Mouse (Mus musculus) activated CD4-positive, CD25-positive, alpha-beta regulatory T cell, adult 4 months (primary cell): ENCODE measurements around the gene Nynrin. TPM values are rescaled to one million over a fixed set of nuclear protein-coding genes. Genes with fewer than 3 reads are reported as not detected.
A peak's percentile ranks its signal among the peaks of the same experiment; 100 is the strongest.

Experiments used
- ATAC-seq: one replicate; pipeline ENCODE4 v1.8.0; 2017
- polyA plus RNA-seq, 2 experiments: library from polyadenylated mRNA; unstranded; fragments of 100-300 nt; shearing (Covaris generic); gene quantifications; one replicate each; pipeline ENCODE4 v1.2.1; 2017

The Nynrin gene
- polyA plus RNA-seq, 2 experiments from 2014 or later: 0.08 TPM; not detected in 1

DNA sequence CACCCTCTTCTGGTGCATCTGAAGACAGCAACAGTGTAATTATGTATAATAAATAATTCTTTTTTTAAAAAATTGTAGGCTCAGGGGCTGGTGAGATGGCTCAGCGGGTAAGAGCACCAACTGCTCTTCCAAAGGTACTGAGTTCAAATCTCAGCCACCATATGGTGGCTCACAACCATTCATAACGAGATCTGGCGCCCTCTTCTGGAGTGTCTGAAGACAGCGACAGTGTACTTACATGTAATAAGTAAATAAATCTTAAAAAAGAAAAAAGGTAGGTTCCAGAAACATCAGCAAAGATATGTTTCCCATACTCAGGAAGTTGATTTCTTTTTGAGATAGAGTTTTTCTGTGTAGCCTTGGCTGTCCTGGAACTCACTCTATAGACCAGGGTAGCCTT is 11.0 kb upstream of the Nynrin start:
- no peak for ATAC-seq

DNA sequence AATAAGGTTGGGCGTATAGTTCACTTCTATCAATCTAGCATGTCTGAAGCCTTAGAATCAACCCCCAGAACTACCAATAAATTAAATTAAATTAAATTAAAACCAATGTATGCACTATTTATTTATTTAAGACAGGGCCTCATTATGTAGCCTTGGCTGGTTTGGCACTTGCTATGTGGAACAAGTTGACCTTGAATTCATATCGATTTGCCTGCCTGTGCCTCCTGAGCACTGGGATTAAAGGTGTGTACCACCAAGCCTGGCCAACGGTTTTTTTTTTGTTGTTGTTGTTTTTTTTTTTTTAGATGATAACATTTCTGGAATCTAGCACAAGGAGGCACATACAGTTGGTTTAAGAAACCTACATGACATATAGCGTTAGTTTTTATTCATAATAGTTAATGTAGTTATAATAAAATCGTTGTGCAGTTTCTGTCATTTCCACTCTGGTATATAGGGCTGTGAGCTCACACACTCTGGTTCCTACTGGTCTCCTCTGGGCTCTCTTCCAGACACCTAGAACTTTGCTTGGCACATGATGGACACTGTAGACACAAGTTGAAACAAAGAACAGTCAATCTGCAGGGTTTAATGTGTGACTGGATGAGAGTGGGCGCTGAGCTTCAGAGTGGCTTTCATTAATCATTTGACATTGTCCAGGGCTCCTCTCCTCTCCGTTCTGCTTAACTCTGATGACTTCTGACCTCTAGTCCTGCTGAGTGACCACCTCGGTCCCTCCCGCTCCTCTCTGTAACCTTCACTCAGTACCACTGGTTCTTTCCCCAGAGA is 8.1 kb upstream of the Nynrin start:
- no peak for ATAC-seq

DNA sequence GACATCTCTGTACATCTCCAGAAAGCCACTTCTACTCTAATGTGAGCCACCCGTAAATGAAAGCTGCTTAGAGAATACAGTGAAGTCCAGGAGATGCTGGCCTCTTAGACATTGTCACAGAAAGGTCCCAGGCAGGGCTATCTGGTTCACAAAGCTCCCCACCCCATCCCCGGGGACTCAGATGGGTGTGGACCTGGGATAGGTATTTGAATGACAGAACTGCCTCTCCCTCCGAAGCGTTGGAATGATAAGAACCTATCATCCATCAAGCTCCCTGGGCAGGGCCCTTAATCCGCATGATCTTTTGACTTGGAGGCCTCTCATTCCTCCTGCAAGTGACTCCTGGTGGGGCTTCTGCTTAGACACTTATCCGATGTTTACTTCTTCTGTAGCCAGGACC is 2.9 kb upstream of the Nynrin start:
- ATAC-seq: no peak

DNA sequence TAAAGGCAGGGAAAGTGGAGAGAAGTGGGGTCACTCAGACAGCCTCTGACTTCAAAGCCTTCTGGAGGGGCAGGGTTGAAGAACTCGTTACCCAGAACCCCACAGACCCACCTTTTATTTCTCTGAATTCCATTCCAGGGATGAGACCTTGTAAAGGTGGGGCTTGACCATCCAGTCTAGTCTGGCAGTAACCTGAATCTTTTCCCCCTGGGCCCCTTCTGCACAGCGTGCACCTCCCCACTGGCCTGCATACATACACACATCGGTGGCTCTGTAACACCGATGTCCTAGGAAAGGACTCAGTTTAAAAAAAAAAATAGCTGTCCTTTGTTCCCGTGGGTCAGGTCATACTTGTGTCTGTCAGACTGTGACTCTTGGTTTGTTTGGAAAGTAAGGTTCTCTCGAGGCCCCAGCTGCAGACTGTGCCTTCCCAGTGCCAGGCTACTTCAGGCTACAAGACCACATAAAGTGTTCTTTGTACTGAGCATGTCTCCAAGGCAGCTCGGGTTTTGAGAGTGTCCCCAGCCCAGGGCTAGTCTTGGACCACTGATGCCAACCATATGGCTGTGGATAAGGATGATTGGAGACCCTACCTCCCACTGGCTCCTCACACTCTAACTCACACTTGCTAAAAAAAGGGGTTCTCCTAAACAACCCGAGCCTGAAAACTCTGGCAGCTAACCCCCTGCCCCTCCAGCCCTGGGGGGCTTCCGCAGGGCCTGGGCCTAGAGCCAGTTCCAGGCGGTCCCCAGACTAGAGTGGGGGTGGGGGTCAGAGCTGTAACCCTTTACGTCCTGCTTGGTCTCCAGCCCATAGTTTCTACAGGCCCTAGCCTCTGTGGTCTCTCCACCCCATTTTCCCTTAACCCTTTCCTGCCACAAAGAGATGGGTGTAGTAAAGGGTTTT is 911 bp upstream of the Nynrin start:
- ATAC-seq: no peak

DNA sequence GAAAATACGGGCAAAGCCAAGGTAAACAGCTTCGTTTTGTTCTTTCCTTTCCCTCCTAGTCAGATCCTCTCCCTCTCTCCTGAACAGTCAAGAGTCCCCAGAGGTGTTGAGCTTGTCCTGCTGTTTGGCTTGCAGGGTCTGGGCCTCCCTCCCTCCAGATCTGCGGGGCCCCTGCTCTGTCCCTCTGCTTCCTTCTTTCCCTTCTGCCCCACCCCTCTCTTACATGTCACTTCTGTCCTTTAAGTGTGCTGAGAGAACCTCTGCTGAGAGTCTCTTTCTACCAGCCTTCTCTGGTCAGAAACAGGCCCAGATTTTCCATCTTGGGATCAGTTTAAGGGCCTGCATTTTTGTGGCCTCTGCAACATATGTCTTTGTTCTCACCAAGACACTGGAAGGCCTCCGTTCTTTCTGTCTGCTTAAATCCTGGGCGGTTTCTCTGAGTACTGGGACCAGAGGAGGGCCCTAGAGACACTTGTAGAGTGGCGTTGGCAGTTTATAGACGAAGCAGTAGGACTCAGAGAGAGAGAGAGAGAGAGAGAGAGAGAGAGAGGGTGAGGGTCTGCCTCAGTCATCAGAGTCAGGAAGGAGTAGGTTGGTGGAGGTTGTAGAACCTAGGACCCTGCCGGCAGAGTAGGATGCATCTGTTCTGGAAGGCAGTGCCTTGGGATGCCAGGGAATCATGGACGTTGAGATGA is 743 bp downstream of the Nynrin start:
- ATAC-seq: no peak

DNA sequence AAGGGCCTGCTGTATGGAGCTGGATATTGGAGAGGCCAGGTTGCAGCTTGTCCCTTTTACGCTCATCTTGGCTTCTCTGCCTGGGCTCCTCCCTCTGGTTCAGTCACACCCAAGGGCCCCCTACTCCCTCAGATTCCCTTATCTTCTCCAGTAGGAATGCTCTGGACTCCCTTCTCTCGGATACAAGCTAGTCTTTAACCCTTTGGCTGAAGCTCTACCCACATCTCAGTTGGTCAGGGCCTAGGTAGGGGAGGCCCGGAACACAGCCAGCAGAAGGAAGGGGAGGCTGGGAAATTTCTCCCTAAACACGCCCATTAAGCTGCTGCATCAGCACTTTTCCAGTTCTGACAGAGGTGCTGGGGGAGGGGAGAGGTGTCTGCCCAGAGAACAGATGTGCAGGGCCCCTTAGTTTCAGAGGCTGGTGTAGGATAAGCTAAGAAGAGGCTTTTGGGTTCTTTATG is 1.3 kb downstream of the Nynrin start:
- ATAC-seq: no peak

DNA sequence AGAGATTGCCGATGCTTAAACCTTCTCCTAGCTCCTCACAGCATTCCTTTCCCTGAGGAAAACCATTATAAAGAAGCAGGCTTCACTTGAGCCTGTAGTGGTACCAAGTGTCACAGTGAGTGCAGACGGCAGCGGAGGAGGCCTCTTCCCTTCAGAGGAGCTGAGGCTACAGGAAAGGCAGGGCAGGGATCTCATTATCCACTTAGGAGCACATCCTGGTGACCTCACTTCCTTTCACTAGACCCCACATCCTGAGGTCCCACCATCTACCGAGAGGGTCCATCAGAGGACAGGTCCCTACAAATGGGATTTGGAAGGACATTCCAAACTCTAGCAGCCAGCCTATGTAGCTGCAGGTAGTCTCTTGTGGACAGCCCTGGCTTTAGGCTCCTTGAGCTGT is 3.8 kb downstream of the Nynrin start:
- no peak for ATAC-seq

DNA sequence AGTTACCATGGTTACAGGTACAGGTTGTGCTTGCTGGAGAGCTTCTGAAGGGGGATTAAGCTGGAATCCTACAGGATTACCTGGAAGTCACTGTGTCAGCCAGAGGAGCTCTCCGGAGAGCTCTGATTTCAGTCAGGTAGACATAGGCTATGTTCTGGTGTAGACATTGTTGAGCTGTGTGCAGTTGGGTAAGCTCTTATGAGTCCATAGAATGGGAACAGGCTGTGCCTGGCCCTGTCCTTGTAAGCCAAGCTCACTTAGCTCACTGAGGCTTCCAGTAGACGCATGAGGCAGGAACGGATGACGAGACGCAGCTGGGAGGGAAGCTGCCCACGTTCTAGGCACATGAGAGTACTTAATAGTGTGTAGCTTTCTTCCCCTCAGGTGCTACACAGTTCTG is 8.4 kb downstream of the Nynrin start:
- ATAC-seq: no peak

DNA sequence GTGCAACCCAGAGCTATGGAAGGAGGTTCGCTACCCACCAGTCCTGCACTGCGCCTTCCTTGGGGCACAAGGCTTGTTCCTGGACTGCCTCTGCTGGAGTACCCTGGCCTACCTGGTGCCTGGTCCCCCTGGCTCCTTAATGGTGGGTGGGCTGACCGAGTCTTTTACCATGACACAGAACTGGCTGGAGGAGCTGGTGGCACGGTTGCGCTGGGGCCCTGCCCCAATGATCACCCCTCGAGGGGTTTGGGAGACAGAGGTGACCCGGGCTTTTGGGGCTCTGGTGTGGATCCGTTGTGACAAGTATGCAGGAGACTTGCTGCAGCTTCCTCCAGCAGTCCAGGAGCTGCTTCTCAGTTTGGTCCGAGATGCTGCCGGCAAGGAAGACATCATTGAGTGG is 9.2 kb downstream of the Nynrin start:
- no peak for ATAC-seq

DNA sequence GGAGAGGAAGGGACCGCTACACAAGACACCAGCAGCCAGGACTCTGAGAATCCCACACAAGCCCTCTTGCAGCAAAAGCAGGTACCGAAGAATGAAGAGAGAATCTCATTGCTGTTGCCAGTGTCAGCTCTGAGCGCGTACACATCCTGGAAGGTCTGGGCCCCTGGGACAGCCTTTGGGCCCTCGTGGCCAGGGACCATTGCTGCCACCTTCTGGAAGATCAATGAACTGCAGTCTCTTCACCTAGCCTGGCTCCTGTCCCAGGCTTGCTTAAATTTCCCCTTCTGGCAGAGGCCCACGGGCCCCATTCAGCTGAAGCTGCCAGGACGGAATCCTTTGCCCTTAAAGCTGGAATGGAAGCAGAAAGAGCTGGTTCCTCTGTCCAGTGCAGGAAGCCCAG is 10.0 kb downstream of the Nynrin start:
- ATAC-seq: no peak

DNA sequence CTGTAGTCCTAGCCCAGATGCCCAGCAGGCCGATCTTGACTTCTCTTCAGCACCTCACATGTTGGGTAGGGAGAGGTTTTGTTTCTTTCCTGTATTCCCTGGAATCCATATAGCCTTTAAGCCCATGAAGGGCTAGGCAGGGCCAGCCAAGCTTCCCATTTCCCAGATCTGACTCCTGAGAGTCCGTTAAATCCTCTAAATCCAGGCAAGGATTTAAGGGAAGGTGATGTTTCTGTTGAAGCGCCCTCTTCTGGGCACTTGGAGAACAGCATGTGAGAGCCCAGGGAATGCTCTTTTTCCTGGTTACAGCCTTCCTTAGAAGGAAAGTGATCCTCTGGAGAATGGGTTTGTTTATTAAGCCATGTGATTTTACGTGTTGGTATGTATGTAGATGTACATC is 13.2 kb downstream of the Nynrin start:
- ATAC-seq: no peak

DNA sequence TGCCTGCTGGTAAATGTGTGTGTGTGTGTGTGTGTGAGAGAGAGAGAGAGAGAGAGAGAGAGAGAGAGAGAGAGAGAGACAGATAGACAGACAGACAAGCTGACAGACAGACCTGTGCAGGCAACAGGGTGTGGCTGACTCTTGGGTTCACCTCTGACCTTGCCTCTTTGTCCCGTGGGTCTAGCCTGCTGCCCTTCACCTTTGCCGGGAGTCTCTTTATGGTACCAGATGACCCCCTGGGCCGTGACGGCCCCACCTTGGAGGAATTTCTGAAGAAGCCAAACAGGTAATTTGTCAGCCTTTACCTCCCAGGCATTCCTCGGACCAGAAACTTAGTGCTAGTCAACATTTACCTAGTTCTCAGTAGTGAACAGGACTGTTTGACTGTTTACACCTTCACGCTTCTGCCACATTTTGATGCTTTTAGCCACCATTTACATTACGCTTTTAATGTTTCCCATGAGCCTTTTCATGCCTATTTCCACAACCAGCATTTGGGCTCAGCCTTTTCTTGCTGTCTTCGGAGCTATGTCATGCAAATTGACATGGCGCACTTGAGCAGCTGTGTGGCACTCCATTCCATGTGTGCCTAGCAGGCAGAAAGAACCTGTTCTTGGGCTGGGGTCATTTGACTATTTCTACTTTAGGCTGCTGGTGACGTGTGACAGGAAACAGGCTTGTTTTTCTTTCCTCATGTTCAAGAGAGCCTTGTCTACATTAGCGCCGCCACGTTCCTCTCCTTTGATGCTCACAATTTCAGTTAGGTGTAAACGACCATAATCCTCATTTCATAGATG is 14.6 kb downstream of the Nynrin start:
- no peak for ATAC-seq

DNA sequence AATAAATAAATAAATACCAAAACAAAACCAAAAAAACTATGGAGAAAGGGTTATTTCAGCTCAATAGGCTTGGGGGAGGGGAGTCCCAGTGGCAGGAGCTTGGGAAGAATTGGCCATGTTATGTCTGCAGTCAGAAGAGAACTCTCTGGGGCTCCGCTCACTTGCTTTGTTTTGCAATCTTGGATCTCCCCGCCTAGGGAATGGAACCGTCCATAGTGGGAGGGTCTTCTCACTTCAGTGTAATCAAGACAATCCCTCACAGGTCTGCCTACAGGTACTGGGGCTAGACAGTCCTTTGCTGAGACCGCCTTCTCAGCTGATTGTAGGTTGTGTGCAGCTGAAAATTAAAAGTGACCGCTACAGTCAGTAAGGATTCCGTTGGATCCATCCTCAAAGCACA is 15.7 kb downstream of the Nynrin start:
- no peak for ATAC-seq

DNA sequence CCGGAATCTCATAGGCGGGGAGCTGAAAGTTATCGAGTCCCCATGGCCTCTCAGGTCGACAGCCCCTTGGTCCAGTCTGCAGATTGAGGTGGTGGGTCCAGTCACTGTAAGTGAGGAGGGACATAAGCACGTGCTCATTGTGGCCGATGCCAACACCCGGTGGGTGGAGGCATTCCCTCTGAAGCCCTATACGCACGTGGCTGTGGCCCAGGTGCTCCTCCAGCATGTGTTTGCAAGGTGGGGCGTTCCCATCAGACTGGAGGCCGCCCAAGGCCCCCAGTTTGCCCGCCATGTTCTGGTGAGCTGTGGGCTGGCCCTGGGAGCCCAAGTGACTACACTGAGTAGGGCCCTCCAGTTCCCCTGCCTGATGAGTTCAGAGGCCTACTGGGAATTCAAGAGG is 18.2 kb downstream of the Nynrin start:
- no peak for ATAC-seq

DNA sequence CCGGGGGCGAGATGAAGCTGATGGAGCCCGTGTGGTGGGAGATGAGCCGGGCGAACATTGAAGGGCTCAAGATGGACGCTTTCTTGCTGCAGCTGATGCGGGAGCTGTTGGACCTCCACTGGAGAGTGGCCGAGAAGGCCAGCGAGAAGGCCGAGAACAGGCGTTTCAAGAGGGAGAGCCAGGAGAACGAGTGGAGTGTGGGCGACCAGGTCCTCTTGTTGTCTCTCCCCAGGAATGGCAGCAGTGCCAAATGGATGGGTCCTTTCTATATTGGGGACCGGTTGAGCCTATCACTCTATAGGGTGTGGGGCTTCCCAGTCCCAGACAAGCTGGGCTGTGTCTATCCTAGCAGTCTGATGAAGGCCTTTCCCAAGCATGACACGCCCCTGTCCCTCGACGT is 18.7 kb downstream of the Nynrin start:
- ATAC-seq: no peak

DNA sequence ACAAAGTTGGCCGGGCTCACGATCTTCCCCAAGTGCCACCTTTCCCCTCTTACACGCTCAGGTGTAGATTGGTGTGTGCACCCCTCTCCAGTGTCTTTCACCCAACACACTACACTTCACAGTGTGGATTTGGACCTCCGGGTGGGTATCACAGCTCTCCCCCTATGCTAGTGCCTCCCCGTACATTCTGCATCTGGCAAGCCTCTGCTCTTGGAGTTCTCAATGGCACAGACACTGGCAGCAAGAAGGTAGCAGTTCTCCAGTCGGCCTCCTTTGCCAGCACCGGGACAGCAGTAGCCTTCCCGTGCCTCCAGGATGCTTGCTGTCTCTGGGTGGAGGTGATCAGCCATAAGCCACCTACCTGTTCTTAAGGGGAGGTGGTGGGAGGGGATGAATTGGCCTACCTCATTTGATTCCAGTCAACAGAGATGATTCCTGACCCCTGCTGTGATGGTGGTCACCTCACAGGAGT is 19.5 kb downstream of the Nynrin start:
- ATAC-seq: no peak

DNA sequence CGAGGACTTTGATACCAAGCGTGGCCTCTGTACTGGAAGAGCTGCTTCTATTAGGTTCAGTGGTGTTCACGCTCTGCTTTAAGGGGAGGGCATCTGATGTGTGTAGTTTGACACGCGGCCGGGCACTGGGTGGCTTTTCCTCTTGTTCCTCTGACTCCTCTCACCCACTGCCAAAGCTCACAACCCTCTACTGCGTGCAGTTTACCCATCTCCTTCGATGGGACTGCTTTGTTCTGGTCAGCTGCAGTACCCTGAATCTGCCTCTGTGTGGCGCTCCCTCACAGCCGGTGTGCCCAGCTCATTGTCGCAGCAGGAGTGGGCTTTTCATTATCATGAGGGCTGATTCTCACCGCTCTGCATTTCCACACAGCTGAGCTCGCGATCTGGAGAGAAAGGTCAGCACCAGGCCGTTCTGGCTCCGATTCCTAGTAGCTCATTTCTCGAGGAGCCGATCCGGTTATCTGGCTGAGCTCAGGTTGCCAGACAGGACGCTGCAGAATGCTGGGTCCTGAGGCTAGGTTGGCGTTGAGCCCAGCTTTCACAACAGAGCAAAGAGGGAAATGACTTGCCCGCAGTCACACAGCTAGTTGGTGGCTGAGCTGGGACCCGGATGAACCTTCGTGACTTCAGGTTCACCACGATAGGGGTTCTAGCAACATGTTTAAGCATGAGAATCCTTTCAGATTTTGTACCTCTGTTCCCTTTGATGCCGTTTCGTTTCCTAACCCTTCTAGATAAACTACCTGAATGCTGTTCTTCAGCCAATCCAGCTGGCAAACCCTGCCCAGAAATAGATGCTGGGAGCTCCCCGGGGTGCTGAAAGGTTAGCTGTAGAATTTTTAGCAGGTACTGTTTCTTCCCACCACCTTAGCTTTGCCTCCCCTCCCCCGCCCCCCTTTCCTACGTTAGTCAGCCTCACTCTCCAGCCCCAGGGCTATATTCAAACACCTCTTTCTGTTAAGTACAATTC is 20.2 kb downstream of the Nynrin start:
- peak; percentile 93 for ATAC-seq

DNA sequence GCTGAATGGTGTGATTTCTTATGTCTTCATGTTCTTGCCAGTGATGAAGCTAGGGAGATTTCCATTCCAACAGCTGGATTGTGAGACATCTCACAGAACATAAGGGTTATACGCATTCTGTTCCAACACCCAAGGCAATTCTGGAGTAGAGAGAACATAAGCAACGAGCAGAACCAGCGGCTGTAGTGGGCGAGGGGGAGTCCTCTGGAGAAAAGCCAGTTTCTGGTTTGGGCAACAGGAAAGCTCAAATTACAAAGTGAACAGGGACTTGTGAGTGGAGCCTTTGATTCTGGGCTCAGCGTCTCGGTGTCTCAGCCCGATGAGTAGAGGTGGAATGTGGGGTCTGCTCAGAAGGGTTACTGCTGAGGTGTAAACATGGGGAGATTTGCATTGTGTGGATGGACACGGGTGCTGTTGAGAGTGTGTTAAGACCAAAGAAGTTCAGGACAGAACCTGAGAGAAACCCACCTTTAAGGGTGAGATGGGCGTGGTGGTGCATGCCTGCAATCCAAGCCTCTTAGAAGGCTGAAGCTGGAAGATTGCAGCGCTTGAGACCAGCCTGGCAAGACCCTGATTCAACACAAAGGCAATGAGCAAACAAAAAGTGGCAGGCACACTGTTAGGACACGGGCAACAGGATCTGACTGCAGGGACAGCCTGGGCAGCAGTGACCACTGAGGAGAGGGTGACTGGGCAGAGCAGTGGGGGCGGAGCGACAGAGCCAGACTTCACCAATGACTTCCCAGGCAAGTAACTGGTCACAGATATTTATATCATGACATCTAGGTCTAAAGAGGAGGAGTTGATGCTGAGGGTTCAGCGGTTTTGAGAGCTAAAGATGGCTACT is 23.9 kb downstream of the Nynrin start:
- ATAC-seq: no peak

DNA sequence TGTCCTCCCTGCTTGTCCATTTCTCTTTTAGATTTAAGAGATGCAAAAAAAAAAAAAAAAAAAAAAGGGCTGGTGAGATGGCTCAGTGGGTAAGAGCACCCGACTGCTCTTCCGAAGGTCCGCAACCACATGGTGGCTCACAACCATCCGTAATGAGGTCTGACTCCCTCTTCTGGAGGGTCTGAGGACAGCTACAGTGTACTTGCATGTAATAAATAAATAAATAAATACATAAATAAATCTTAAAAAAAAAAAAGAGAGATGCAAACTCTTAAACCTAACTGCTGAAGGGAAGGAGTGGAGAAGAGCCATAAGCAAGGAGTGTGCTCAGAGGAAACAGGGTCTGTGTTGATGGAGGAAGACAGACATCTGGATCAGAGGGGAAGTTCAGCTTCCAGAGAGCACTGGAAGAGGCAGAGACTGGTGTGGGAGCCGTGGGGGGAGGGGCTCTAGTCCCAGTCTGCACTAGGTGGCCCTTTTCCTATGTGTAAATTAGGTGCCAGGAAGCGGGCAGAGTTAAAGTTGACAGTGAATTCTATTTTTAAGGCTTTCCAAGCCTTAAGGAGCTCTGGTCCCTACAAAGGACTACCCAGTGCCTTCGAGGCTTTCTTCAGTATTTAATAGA is 24.6 kb downstream of the Nynrin start:
- no peak for ATAC-seq

DNA sequence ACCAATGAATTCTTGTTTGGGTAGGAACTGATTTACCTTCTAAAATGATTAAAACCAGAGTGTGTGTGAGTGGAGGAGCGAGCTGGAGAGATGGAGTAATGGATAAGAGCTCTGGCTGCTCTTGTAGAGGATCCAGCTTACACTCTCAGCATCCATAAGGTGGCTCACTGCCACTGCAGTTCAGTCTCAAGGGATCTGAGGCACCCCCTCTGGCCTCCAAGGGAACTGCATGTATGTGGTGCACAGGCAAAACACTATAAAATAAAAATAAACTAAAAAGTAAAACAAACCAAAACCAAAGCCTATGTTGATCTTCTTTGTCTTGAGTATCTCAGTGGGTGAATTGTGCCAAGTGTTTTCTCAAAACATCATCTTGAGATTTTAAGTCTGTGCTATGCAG is 25.8 kb downstream of the Nynrin start:
- ATAC-seq: peak; percentile 58
